Mouse (Mus musculus) hematopoietic multipotent progenitor cell, adult 10-12 weeks (in vitro differentiated cells): ENCODE data around the gene Col4a5. TPM values are rescaled to one million over a fixed set of nuclear protein-coding genes. Genes with fewer than 3 reads are reported as not detected.

Source experiments
- polyA plus RNA-seq: library from polyadenylated mRNA; stranded (reverse); fragments of >175 nt; gene quantifications from 2 replicates; pipeline ENCODE4 v1.2.3, GENCODE M21; 2012; ENCODE audit warnings: low replicate concordance

Gene Col4a5
- 0.17 and 0.46 TPM in 2 replicates for polyA plus RNA-seq

GRCm38 (mm10) chrX:141475110-141475509, at the start of gene Col4a5:
Gene Col4a5, plus strand, starts transcription at chrX:141475385.

GRCm38 (mm10) chrX:141473470-141474302, 1.5 kb upstream of the Col4a5 start, which contains the start of gene Col4a6:
Gene Col4a6, minus strand, starts transcription at chrX:141474076.

GRCm38 (mm10) chrX:141724937-141725918, 250.0 kb downstream of the Col4a5 start, which contains the start of gene Irs4:
Gene Irs4, minus strand, starts transcription at chrX:141725263.

Other genes with a start within 250 kb of the Col4a5 start
- gene Col4a6, start 1.3 kb upstream of the Col4a5 start, polyA plus RNA-seq, result not detected in 2 replicates
- gene Irs4, start 249.9 kb downstream of the Col4a5 start, polyA plus RNA-seq, result not detected in 2 replicates